Mouse (Mus musculus) thymus, adult 2 months (tissue): ENCODE measurements around the gene ccdc198. TPM values are rescaled to one million over a fixed set of nuclear protein-coding genes. Genes with fewer than 3 reads are reported as not detected.

Experiments
- DNase-seq: peaks from one replicate; pipeline ENCODE4 v3.0.0; 2021
- H3K27ac ChIP-seq: fragments of 200-500 bp; 2 replicates; pipeline ENCODE4 v1.5.1; 2012; ENCODE audit warnings: low read length, control low read depth; ENCODE audit not compliant: control insufficient read depth, insufficient read depth
- H3K27me3 ChIP-seq: fragments of 200-500 bp; 2 replicates; pipeline ENCODE4 v1.6.1; 2012; ENCODE audit warnings: mild to moderate bottlenecking, low read length, moderate library complexity, mixed read lengths; ENCODE audit not compliant: control insufficient read depth, insufficient read depth
- H3K36me3 ChIP-seq: fragments of 200-500 bp; 2 replicates; pipeline ENCODE4 v1.6.1; 2012; ENCODE audit warnings: mild to moderate bottlenecking, low read length, moderate library complexity; ENCODE audit not compliant: control insufficient read depth, insufficient read depth
- H3K4me1 ChIP-seq: fragments of 200-500 bp; replicated peaks from 2 replicates; pipeline ENCODE4 v1.6.1; 2012; ENCODE audit warnings: low read length; ENCODE audit not compliant: control insufficient read depth, insufficient read depth
- H3K4me3 ChIP-seq: fragments of 200-500 bp; 2 replicates; pipeline ENCODE4 v1.5.1; 2012; ENCODE audit warnings: mild to moderate bottlenecking, low read length, control low read depth, moderate library complexity; ENCODE audit not compliant: control insufficient read depth, insufficient read depth
- CTCF ChIP-seq: fragments of 200-500 bp; IDR thresholded peaks from 2 replicates; pipeline ENCODE4 v1.5.1; 2012; ENCODE audit warnings: mild to moderate bottlenecking, control low read depth, low read length, moderate library complexity, borderline replicate concordance; ENCODE audit not compliant: control insufficient read depth, poor library complexity, insufficient read depth; ENCODE audit errors: extremely low read depth
- POLR2A ChIP-seq: fragments of 200-500 bp; IDR thresholded peaks from 2 replicates; pipeline ENCODE4 v1.6.1; 2012; ENCODE audit warnings: mild to moderate bottlenecking, low read length, control low read depth, moderate library complexity; ENCODE audit not compliant: control insufficient read depth, poor library complexity, insufficient read depth; ENCODE audit errors: extremely low read depth
- WGBS: fragments of 180-500 bp; shearing (Covaris S2); methylation state at CpG from one replicate; pipeline ENCODE4 v1.1.7; 2018; 5-methylcytosine and 5-hydroxymethylcytosine counted together
- polyA plus RNA-seq: library from polyadenylated mRNA; depleted of rRNA; stranded (reverse); fragments of >200 nt; gene quantifications from 2 replicates; pipeline ENCODE4 v1.2.3, GENCODE M21; 2012; rRNA removed

ccdc198 gene
- polyA plus RNA-seq, 1 experiment, result not detected

- H3K27ac ChIP-seq, result peak within 1 kb of the TSS; percentile 65
- no peak for TF ChIP-seq CTCF
- peak; percentile 86 for TF ChIP-seq POLR2A
- no peaks in the 10 kb centered on the region for H3K27me3 ChIP-seq
- H3K4me1 ChIP-seq, result peaks cover 11% of the 10 kb centered on the region
- WGBS, result 3% methylated on average over 80 of the region's 86 CpGs
- H3K4me3 ChIP-seq, result peak within 1 kb of the TSS; percentile 84
- no peaks in the 10 kb centered on the region for H3K36me3 ChIP-seq
- peak; percentile 100 for DNase-seq
These were observed 73.2 kb downstream of the ccdc198 start, which contains the start of gene Naa30 for GRCm38 (mm10) chr14:49171867-49172581. Naa30 (plus strand) TSS chr14:49172226.

- Histone ChIP-seq H3K4me1 (peaks cover 11% of the 10 kb centered on the region), H3K4me3 (peak overlapping the region; percentile 51), H3K27ac (peak overlapping the region; percentile 65; the same call in 1 of the 2 replicates), H3K36me3 (no peaks in the 10 kb centered on the region), H3K27me3 (no peaks in the 10 kb centered on the region)
- WGBS, result 29% methylated on average over 8 of the region's 8 CpGs
- TF ChIP-seq CTCF, result no peak
- no peak for TF ChIP-seq POLR2A
- DNase-seq, result no peak
These were observed 74.0 kb downstream of the ccdc198 start for GRCm38 (mm10) chr14:49171286-49171685.

Other genes starting within 250 kb of the ccdc198 start
- 18.8 and 23.7 TPM in 2 replicates for gene Ap5m1, start 179.4 kb downstream of the ccdc198 start, polyA plus RNA-seq
- 13.8 and 15.5 TPM in 2 replicates for gene Exoc5, start 178.8 kb downstream of the ccdc198 start, polyA plus RNA-seq
- gene Naa30, start 73.2 kb downstream of the ccdc198 start, polyA plus RNA-seq, result 9.3 and 11.1 TPM in 2 replicates